In the genomic region with DNA sequence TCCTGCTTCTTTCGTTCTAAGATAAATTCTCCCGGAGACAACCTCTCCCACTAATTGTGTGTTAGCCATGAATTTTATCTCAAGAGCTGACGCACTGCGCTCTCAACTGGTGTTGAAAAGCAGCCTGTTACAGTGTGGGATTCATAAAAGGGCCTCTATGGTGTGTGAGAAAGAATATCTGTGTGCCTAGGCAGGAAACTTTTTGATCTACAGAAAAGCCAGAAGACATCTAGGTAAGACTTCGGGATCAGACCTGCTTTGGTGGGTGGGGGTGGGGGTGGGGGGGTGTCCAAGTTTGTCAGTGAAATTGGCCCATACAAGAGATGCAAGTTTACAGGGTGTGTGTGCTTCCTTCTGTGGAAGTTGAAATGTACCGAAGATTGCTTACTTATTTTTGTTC, we compare ENCODE assay signal across 7 mouse cellular contexts.
DNase-seq lines count a peak whose midpoint lies in the region; ATAC-seq lines count a peak whose summit lies in the region.

No protein-coding gene starts in this region.

- H3K4me1 ChIP-seq in forebrain, embryonic 13.5 days: peaks cover 32% of the 10 kb centered on the region
- peaks cover 14% of the 10 kb centered on the region; the same call in 1 of the 2 replicates for H3K4me1 ChIP-seq in hindbrain, embryonic 15.5 days (replicated peaks)
- peaks cover 3% of the 10 kb centered on the region; the same call in 1 of the 2 replicates for H3K4me1 ChIP-seq in lung, embryonic 16.5 days (replicated peaks; ENCODE audit: control insufficient read depth, insufficient read depth, low read length)

- no peaks in the 10 kb centered on the region for H3K27me3 ChIP-seq in forebrain, embryonic 13.5 days
- H3K27me3 ChIP-seq in hindbrain, embryonic 15.5 days: no peaks in the 10 kb centered on the region
- no peaks in the 10 kb centered on the region for H3K27me3 ChIP-seq in lung, embryonic 16.5 days (ENCODE audit: control insufficient read depth, insufficient read depth, low read depth, low read length)

- DNase-seq in retina, postnatal 1 day: peak; percentile 19
- DNase-seq in retina, embryonic 14.5 days (ENCODE audit: low spot score): no peak
- no peak for DNase-seq in thymus, postnatal 0 days (ENCODE audit: low spot score)
- no peak for DNase-seq in urinary bladder, postnatal 10 days (ENCODE audit: low spot score)

- WGBS in forebrain, embryonic 13.5 days: 7% methylated on average over 6 of the region's 6 CpGs
- 26% methylated on average over 6 of the region's 6 CpGs for WGBS in hindbrain, embryonic 15.5 days
- 7% methylated on average over 6 of the region's 6 CpGs for WGBS in lung, embryonic 16.5 days

- peak overlapping the region; percentile 58 for H3K4me2 ChIP-seq in forebrain, embryonic 13.5 days
- peak overlapping the region; percentile 44 for H3K4me2 ChIP-seq in hindbrain, embryonic 15.5 days
- H3K4me2 ChIP-seq in lung, embryonic 16.5 days (ENCODE audit: low read depth, low read length): peak overlapping the region; percentile 63

- H3K36me3 ChIP-seq in forebrain, embryonic 13.5 days (ENCODE audit: poor library complexity, severe bottlenecking): peaks cover 4% of the 10 kb centered on the region; the same call in 1 of the 2 replicates
- H3K36me3 ChIP-seq in hindbrain, embryonic 15.5 days: no peaks in the 10 kb centered on the region
- H3K36me3 ChIP-seq in lung, embryonic 16.5 days (ENCODE audit: control insufficient read depth, insufficient read depth, low read length): no peaks in the 10 kb centered on the region

- no peaks in the 10 kb centered on the region for H3K9me3 ChIP-seq in forebrain, embryonic 13.5 days (replicated peaks)
- no peaks in the 10 kb centered on the region for H3K9me3 ChIP-seq in hindbrain, embryonic 15.5 days
- H3K9me3 ChIP-seq in lung, embryonic 16.5 days (ENCODE audit: control insufficient read depth, low read length): no peaks in the 10 kb centered on the region

- H3K9ac ChIP-seq in forebrain, embryonic 13.5 days: peak overlapping the region; percentile 65
- H3K9ac ChIP-seq in hindbrain, embryonic 15.5 days: peak overlapping the region; percentile 35; the same call in 1 of the 2 replicates
- peak overlapping the region; percentile 44 for H3K9ac ChIP-seq in lung, embryonic 16.5 days (ENCODE audit: low read length)

- H3K27ac ChIP-seq in forebrain, embryonic 13.5 days: peak overlapping the region; percentile 96
- H3K27ac ChIP-seq in hindbrain, embryonic 15.5 days (replicated peaks): peak overlapping the region; percentile 84
- peak overlapping the region; percentile 92 for H3K27ac ChIP-seq in lung, embryonic 16.5 days (ENCODE audit: low read length)

- ATAC-seq in forebrain, embryonic 13.5 days: peak; percentile 83
- peak; percentile 70; the same call in 1 of the 2 replicates for ATAC-seq in hindbrain, embryonic 15.5 days (ENCODE audit: low FRiP score, low read depth)
- ATAC-seq in lung, embryonic 16.5 days (ENCODE audit: low read depth): peak; percentile 87

- peak overlapping the region; percentile 44 for H3K4me3 ChIP-seq in forebrain, embryonic 13.5 days
- peak overlapping the region; percentile 35 for H3K4me3 ChIP-seq in hindbrain, embryonic 15.5 days
- peak overlapping the region; percentile 43 for H3K4me3 ChIP-seq in lung, embryonic 16.5 days (ENCODE audit: low read length)
